Mouse (Mus musculus) thymus, postnatal 4 days (tissue): ENCODE data around the gene Gm10488.
"Not testable (repeated sequence)": the region's sequence is repeated elsewhere in the genome, so short reads cannot be mapped to it uniquely, and the experiment has no call there.

Experiments
- DNase-seq: peaks from one replicate; pipeline ENCODE4 v3.0.0; 2021

Gm10488 gene

DNA sequence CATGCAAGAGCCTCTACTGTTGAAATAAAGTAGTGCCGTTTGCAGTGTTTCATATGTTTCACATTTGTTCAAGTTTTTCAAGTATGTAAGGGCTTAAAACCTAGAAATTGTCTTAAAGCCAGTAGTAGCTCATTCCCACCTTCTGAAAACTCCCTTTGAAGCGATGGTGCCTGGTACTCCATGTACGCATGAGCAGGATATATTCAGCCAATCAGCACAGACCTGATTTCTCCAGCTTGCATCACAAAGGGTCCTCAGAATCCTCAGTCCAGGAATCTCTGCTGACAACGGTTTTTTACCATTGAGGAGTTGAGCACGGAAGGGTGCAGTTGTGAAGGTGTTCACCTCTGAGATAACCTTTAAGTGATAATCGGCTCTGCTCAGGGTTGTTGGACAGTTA, at the start of gene Gm10488:
TSS of gene Gm10488 (plus strand) at position 301 of the 400 bp plus-strand sequence.
- not testable (repeated sequence) for DNase-seq
